Mouse (Mus musculus): ENCODE results near the gene Ece1.

GRCm38 (mm10) chr4:138000682-138001081, 138.6 kb downstream of the Ece1 start:
- TF ChIP-seq CTCF (IDR thresholded peaks at IDR 0.05; ENCODE audit: borderline replicate concordance, insufficient read depth, low read length) (no peak), POLR2A (IDR thresholded peaks at IDR 0.05; ENCODE audit: low read depth, low read length) (no peak)

Measured in embryonic fibroblast, embryonic 13.5 days (primary cell).